15 mouse cellular contexts compared by ENCODE assay signal in genomic region chr5:40124337-40124736, GRCm38 (mm10).
DNase-seq lines count a peak whose midpoint lies in the region; ATAC-seq and TF ChIP-seq lines count a peak whose summit lies in the region.
"Had no signal": no experiment of that assay in that cellular context is flagged by ENCODE, and none has a peak within 500 bp of the region (broad histone marks: within the 10 kb centered on the region; RNA-seq: fewer than 3 reads in every experiment).

No protein-coding gene starts in this region.

- no peak overlapping the region for H3K4me2 ChIP-seq in embryonic facial prominence, embryonic 11.5 days (ENCODE audit: low read depth, low read length)
- H3K4me2 ChIP-seq: embryonic facial prominence, embryonic 15.5 days; lung, embryonic 15.5 days had no signal

- H3K27me3 ChIP-seq in embryonic facial prominence, embryonic 11.5 days (ENCODE audit: control insufficient read depth, insufficient read depth, low read length) = no peaks in the 10 kb centered on the region
- no peaks in the 10 kb centered on the region for H3K27me3 ChIP-seq in embryonic facial prominence, embryonic 10.5 days (replicated peaks; ENCODE audit: low read depth, poor library complexity, severe bottlenecking)
- H3K27me3 ChIP-seq: embryonic facial prominence, embryonic 15.5 days; lung, embryonic 15.5 days had no signal

- no peaks in the 10 kb centered on the region for H3K9me3 ChIP-seq in embryonic facial prominence, embryonic 11.5 days (replicated peaks; ENCODE audit: control insufficient read depth, low read length)
- no peaks in the 10 kb centered on the region for H3K9me3 ChIP-seq in embryonic facial prominence, embryonic 10.5 days
- H3K9me3 ChIP-seq: embryonic facial prominence, embryonic 15.5 days; lung, embryonic 15.5 days had no signal

- no peak overlapping the region for H3K9ac ChIP-seq in embryonic facial prominence, embryonic 11.5 days (replicated peaks; ENCODE audit: low read length)
- H3K9ac ChIP-seq: embryonic facial prominence, embryonic 15.5 days; lung, embryonic 15.5 days had no signal

- no peak overlapping the region for H3K27ac ChIP-seq in embryonic facial prominence, embryonic 11.5 days (replicated peaks; ENCODE audit: low read depth, low read length)
- H3K27ac ChIP-seq in embryonic facial prominence, embryonic 10.5 days (replicated peaks) = no peak overlapping the region
- H3K27ac ChIP-seq in layer of hippocampus, adult 2 months = no peak overlapping the region
- H3K27ac ChIP-seq: embryonic facial prominence, embryonic 15.5 days; lung, embryonic 15.5 days had no signal

- DNase-seq in embryonic facial prominence, embryonic 11.5 days (ENCODE audit: low spot score) = peak; percentile 19
- no peak for DNase-seq in embryonic facial prominence, embryonic 10.5 days (ENCODE audit: low spot score)
- DNase-seq in layer of hippocampus, adult 2 months (ENCODE audit: low spot score in 2 of 2) = no peak
- DNase-seq in layer of hippocampus, postnatal 10 days (ENCODE audit: low spot score in 2 of 2) = no peak
- peak; percentile 10 for DNase-seq in 3T3-L1 (ENCODE audit: low read depth, low spot score)
- peak; percentile 39 for DNase-seq in brain, embryonic 14.5 days (ENCODE audit: low read depth)
- no peak for DNase-seq in adrenal gland, adult (ENCODE audit: inconsistent age in 2 of 2, low spot score in 1 of 2)
- no peak for DNase-seq in layer of hippocampus, postnatal 14 days (ENCODE audit: low spot score in 2 of 2)
- DNase-seq: adrenal gland, adult 8-10 months; cerebellum, adult 9-11 months; heart, postnatal 10 days; kidney, adult 8-10 months had no signal

- peak; percentile 77 for TF ChIP-seq CTCF in layer of hippocampus, adult 2 months (conservative IDR thresholded peaks at IDR 0.05)
- TF ChIP-seq CTCF in brain, embryonic 14.5 days (IDR thresholded peaks at IDR 0.05; ENCODE audit: borderline replicate concordance, extremely low read depth, insufficient read depth, insufficient read length) = peak; percentile 22; the same call in 1 of the 2 replicates

- 58% methylated on average over 1 of the region's 1 CpGs for WGBS in embryonic facial prominence, embryonic 11.5 days
- 72% methylated on average over 1 of the region's 1 CpGs for WGBS in embryonic facial prominence, embryonic 10.5 days

- no peak for ATAC-seq in embryonic facial prominence, embryonic 11.5 days (replicated peaks; ENCODE audit: insufficient number of reproducible peaks, low FRiP score, low TSS enrichment, low read depth)
- ATAC-seq: hindbrain, embryonic 16.5 days had no signal

- H3K36me3 ChIP-seq in embryonic facial prominence, embryonic 11.5 days (replicated peaks; ENCODE audit: control insufficient read depth, insufficient read depth, low read depth, low read length) = no peaks in the 10 kb centered on the region
- H3K36me3 ChIP-seq in embryonic facial prominence, embryonic 10.5 days (replicated peaks) = no peaks in the 10 kb centered on the region
- H3K36me3 ChIP-seq: embryonic facial prominence, embryonic 15.5 days; lung, embryonic 15.5 days had no signal

- no peak overlapping the region for H3K4me3 ChIP-seq in embryonic facial prominence, embryonic 11.5 days (ENCODE audit: low read depth, low read length)
- H3K4me3 ChIP-seq in embryonic facial prominence, embryonic 10.5 days = no peak overlapping the region
- no peak overlapping the region for H3K4me3 ChIP-seq in layer of hippocampus, adult 2 months
- H3K4me3 ChIP-seq: embryonic facial prominence, embryonic 15.5 days; lung, embryonic 15.5 days had no signal

- no peaks in the 10 kb centered on the region for H3K4me1 ChIP-seq in embryonic facial prominence, embryonic 11.5 days (ENCODE audit: control insufficient read depth, insufficient read depth, low read length)
- H3K4me1 ChIP-seq in embryonic facial prominence, embryonic 10.5 days = no peaks in the 10 kb centered on the region
- H3K4me1 ChIP-seq: embryonic facial prominence, embryonic 15.5 days; lung, embryonic 15.5 days had no signal

- no peak for TF ChIP-seq POLR2A in brain, embryonic 14.5 days (IDR thresholded peaks at IDR 0.05; ENCODE audit: borderline replicate concordance, extremely low read depth, insufficient read depth, insufficient read length, poor library complexity, severe bottlenecking)

Comparison
In these comparisons a context has a peak if more than half of its experiments do, and no peak if none do; other contexts are left out.
1. DNase-seq: peak in embryonic facial prominence, embryonic 11.5 days (single experiment), 3T3-L1 (single experiment) and brain, embryonic 14.5 days (single experiment); none in embryonic facial prominence, embryonic 10.5 days (single experiment), layer of hippocampus, adult 2 months (0 of 2), layer of hippocampus, postnatal 10 days (0 of 2), adrenal gland, adult (0 of 2) and layer of hippocampus, postnatal 14 days (0 of 2).